Mouse (Mus musculus) spleen, adult 12 weeks (tissue): ENCODE data around the gene Ctu2.

Experiments
- DNase-seq: peaks from one replicate; pipeline ENCODE4 v3.0.0; 2022; ENCODE audit warnings: low spot score

Ctu2 gene

DNA sequence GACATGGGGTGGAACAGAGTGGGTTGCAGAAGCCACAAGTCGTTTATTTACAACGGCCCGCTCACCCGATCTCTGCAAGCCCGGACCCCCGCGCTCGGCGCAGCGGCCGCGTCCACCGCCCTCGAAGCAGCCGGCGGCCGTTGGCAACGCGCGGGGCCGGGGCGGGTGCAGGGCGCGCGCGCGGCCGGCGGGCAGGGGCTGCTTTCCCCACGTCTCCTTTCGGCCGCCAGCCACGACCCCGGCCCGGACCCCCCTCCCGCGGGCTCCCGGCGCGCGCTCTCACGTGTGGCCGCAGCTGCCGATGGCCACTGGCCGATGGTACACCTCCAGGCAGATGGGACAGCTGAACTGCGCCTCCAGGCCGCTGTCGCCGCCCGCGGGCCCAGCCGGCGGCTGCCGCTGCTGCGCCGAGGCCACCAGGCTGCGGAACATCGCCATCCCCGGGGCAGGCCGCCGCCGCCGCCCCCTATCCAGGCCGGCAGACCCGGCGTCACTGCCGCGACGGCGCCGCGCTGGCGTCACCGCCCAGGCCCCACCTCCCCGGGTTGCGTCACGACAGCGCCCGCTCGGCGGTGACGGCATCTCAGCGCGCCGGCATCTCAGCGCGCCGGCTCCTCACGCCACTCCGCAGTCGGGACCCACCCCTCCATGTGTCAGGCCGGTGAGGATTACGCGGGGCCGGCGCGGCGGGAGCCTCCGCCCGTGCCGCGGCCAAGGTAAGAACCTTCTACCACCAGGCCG is at the start of gene Ctu2, which contains the start of gene Rnf166:
Gene Ctu2 (plus strand): TSS at position 564 of the 741 bp plus-strand sequence.
Gene Rnf166 (minus strand): TSS at position 485 of the 741 bp plus-strand sequence.
- DNase-seq, result peak; percentile 92

DNA sequence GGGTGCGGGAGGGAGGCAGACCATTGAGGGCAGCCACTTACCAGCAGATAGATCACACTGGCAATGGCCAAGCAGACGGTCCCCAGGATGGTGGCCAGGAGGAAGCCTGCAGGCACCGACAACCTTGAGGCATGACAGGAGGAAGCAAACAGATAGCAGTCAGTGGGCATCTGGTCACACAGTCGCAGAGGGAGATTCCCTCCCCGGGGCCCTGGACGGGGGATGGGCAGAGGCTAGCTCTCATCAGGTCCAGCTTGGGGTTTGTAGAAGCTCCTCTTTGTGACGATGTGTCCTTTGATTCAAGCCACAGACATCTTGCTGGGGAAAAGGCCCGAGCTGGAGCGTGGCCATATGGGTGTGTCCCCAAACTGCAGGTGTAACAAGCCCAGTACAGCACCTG is 49.8 kb upstream of the Ctu2 start:
- DNase-seq, result no peak

DNA sequence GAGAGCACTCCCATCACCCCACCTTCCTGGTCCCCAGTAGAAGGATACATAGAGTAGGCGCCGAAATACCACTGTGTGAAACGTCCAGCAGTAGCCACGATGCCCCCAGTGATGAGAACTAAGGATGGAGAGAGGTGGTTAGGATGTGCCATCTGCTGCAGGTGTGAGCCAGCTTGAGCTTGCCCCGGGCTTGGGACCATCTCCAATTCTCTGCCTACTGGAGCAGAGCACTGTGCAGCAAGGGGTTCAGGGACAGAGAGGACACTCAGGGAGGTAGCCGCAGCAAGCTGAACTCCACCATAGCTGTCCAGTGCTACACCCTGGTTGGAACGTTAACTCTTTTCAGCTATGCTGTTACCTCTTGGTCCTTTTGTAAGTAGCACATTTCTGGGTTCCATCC is 48.3 kb upstream of the Ctu2 start:
- DNase-seq, result no peak

DNA sequence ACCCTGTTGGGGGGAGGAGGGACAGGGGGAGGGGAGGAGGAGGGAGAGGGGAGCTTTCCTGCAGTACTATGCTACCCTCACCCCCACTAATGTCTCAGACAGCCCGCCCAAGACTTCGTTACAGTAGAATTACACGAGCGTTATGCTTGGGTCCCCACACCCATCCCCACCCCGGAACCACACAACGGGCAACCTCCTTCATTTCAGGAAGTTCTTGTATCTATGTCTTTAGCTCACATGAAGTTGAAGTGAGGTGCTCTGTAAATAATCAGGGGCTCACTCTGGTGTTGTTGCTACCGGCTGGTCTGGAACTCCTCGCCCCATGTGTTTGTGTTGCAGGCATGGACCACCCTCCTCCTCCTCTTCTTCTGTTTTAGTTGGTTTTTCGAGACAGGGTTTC is 47.8 kb upstream of the Ctu2 start:
- no peak for DNase-seq

DNA sequence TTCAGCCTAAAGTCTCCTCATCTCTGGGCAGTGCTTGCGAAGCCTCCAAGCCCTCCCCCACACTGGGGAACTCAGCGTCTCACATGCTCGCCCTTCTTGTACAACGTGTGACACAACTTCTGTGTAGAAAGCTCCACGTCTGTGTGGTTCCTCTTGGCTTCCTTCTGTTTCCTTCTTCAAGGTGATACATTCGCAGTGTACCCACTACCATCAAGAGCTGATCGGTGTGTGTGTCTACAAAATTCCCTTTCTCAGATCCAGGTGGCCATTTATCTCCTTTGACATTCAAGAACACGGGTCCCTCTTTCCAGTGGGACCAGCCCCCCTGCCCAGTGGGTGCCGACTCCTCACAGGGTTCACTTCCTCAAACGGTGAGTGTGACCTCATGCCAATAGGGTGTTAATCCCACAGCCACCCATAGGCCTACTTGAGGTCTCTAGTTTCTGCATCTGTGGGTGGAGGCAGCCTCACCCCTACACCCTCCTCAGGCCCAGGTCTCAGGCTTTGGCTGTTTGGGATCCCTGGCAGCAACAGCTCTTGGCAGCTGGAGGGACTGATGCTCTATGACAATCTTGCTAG is 45.8 kb upstream of the Ctu2 start:
- peak; percentile 50 for DNase-seq

DNA sequence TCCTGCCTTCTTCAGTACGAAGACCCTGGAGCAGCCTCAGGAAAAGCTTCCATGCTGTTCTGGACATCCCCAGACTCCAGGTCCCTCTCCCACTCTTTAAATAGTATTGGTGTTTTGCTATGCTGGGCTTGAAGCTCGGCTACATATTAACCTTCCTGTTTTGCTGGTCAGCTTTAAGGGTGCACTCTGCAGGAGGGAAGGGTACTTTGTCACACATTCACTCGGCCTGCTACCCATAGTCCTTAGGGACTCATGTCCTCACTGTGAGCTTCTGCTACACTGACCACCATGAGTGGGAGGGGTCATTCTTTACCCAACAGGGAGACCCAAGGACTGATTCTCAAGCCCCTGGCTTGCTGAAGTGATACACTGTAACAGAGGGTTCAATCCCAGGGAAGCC is 45.3 kb upstream of the Ctu2 start:
- DNase-seq, result no peak

DNA sequence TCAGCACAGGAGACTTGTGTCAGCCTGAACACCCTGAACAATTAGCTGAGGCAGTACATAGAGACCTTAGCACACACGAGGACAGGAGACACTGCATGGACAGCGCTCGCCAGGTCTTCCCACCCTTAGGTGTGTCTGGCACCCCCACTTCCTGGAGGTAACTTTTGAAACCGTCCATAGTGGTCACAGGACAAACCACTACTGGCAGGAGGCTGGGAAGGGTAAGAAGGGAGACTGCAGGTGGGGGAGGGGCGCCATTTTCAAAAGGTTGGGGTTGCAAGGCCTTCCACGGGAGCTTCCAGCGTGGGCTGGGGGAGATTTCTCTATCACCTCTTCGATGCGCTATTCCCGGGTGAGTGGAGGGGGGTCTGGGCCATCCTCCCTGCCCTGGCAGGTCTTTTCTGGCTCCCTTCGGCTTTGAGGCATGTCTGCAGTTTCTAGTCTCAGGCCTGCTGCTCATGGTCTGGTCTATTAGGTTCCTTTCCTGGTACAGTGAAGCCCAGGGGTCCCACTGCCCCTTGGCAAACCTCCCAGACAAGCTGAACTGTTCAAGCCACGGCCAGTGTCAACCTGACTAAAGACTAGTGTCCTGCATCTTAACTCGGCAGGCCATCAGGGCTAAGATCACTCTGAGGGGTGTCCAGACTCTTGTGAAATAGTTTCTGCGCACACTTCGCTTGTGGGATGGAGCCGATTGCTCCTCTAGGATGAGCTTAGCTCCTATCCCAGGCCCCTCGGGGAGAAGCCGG is 44.1 kb upstream of the Ctu2 start:
- peak; percentile 25 for DNase-seq

DNA sequence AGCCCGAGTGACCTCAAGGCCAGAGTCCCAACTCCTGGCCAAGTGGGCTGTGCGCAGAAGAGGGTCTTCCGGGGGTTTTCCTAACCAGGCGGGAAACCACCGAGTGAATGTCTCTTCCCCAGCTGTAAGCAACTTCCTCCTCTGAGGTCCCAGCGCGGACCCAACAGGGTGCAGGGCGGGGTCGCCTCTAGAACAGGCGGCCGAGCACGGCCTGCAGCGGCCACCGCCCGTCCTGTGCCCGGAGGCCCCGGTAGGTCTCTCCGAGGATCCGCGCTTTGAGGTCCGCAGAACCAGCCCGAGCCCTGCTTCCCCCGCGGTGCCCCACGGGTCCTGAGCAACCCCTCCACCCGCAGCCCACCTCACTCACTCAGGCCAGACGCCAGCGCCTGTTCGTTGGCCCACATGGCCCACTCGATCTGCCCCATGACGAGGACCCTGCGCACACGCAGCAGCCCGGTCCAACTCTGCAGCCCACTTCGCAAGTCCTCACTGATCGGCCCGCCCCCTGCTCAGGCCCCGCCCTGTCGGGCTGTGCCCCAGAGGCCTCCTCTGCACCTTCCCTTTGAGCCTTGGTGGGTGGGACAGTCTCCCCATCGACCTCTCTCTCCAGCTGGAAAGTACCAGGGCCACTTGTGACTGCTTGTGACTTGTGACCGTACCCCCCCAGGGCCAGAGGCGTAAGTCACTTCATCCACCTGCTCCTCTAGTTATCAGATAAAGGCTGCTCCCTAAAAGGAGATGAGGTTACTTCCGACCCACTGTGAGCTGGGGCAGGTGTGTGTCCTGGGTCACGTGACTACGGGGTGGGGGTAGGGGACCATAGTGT is 43.3 kb upstream of the Ctu2 start, which contains the start of gene Cyba:
Gene Cyba (minus strand): TSS at position 488 of the 826 bp plus-strand sequence.
- DNase-seq, result peak; percentile 71

DNA sequence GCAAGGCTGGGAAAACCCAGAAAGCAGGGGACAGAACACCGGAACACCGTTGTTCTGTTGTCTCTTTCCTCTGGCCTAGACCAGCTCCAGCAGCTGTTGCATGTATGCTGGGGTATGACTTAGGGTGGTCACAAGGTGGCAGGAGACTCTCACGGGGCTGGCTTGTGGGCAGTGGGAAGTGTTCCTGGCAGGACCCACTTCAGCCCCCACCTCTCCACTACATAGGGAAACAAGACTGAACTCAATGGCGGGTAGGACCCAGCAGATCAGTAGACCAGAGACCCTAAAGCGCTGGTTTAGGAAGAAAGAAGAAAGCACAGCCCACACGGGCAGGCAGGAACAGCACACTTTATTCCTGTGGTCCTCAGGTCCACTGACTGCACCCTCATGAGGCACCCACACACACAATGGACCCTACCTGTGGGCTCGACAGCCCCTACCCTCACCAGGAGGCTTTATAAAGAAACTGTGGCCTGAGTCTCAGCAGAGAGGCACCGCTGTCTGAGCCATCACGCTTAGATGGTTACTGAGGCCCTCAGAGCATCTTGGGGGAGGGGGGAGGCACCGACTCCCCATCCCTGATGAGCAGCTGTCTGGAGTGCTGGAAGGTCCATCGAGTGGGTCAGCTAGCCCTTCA is 42.6 kb upstream of the Ctu2 start:
- no peak for DNase-seq

DNA sequence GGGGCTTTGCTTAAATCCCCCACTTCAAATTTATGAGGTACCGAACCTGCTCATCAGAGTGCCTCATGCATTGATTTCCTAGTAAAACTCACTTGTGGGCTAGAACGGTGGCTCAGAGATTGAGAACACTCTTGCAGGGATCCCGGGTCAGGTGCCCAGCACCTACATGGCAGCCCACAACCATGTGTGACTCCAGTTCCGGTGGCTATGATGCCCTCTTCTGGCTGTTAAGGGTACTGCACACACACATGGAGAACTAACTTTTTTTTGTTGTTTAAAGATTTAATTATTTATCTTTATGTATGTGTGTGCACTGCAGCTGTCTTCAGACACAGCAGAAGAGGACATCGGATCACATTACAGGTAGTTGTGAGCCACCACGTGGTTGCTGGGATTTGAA is 40.6 kb upstream of the Ctu2 start:
- DNase-seq, result no peak

DNA sequence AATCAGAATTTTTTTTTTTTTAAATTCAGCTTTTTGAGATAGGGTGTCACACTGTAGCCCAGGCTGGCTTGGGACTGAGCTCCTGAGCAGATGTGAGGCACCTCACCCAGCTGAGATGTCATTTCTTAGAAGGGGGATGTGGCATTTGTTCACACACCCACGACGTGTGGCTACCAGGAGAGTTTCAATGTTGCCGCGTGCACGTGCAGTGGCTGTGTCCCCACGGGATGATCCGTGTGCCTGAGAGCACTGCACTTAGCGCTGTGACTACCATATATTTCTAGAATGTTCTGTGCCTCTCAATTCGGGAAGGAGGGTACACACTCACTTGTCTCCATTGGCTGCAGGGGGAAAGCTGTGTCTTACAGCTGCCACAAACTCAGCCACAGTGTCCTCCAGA is 39.8 kb upstream of the Ctu2 start:
- DNase-seq, result no peak

DNA sequence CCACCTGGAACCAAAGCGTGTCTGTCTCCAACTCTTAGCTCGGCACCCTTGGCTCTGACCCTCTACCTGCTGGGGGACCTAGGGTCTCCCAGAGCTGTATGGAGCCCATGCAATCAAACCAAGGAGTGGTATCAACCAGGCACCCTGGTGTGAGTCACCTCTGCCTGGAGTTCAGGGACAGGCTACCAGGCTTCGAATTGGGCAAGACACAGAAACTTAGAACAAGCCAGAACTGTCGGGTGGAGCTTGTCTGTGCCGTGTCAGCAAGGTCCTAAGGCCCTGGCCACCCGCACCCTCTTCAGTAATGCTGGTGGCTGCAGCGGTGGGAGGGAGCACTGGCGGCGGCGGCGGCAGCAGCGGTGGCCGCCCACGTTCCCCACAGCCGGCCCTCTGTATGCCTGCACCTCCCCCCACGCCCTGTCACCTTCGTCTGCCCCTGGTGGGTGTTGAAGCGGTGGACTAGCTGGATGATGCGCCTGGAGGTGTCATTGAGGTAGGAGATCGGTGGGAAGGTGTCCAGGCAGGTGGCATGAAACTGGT is 39.3 kb upstream of the Ctu2 start:
- DNase-seq, result no peak

DNA sequence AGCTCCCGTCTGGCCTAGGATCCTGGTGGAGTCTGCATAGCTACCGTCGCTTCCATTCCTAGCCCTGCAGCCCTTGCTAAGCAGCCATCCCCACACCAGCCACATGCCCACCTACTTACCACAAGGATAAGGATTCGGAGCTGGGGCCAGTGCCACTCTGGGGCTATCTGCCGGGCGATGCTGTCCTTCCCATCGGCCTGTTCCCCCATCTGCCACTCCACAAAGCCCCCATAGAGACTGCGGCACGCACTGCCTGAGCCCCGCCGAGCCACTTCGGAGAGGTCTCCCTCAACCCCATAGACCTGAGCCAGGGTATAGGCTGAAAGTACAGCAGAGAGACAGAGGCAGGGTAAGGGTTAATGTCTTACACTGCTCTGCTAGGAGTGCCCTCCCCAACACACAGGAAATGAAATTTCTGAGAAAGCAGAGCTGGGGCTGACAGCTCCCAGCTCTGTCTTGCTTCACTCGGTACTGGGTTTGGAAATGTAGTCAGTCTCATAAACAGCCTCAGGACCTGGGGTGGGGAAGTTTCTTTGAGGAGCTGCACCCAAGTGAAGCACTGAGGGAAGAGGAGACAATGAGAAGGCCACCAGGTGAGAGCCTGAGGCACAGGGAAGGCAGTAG is 38.1 kb upstream of the Ctu2 start:
- no peak for DNase-seq

DNA sequence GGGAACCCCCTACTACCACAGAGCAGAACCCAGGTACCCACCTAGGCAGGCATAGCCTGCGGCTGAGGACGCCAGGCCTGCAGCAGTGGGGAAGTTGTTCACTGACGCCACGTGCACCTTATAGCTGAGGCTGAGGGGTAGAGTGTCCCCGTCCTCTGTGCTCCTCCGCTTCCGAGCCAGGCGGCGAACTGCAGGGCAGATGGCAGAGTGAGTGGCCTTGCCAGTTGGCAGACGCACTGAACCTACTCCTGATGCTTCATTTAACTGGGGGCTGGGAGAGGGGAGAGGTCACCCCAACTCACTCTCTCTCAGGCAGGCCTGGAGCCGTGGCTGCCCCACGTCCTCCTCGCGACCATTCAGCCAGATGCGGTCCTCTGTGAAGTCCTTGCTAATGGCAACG is 36.6 kb upstream of the Ctu2 start:
- DNase-seq, result no peak

DNA sequence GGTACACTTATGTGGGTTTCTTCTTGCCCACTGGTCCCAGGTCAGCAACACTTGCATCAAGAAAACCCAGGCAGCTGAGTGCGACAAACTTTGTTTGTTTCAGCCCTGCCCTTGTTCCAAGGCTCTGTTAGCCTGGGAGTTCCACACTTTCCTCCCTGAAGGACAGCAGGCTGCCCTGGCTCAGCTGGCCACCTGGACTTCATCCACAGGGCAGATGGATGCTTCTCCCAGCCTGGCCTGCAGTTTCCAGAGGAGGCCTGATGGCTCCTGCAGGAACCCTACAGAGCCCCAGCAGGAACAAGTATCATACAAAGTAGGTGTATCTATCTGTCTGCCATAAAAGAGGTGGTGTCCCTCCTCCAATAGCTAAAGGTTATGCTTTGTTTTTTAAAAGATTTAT is 34.6 kb upstream of the Ctu2 start:
- DNase-seq, result no peak

DNA sequence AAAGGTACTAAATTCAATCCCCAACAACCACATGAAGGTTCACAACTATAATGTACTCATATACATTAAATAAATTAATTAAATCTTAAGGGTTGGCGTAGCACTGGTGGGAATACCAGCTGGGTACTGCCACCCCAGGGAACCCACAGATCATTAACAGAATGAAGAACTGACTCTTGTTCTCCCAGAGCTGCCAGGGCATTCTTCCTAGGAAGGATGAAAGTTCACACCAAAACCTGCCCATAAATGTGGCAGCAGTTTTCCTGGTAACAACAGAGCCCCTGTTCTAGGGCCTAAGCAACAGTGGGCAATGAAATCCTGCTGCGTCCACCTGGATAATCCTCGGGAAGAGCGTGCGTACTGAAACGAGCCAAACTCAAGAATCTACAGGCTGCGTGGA is 33.6 kb upstream of the Ctu2 start:
- DNase-seq, result no peak

DNA sequence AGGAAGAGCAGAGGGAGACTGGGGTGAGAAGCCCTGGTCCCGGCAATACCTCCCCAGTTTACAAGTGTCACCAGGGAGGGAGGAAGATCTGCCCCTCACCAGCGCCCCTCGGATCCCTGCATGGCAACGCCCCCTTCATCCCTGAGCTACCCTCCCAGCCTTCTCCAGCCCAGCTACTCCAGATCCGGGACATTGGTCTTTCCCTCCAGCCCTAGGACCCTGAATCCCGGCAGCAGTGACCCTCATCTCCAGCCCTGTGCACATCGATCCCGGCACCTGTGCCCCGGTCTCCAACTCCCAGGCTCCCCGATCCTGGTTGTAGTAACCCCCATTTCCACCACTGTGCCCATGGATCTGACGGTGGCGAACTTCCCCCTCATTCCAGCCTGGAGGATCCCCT is 33.2 kb upstream of the Ctu2 start:
- no peak for DNase-seq

DNA sequence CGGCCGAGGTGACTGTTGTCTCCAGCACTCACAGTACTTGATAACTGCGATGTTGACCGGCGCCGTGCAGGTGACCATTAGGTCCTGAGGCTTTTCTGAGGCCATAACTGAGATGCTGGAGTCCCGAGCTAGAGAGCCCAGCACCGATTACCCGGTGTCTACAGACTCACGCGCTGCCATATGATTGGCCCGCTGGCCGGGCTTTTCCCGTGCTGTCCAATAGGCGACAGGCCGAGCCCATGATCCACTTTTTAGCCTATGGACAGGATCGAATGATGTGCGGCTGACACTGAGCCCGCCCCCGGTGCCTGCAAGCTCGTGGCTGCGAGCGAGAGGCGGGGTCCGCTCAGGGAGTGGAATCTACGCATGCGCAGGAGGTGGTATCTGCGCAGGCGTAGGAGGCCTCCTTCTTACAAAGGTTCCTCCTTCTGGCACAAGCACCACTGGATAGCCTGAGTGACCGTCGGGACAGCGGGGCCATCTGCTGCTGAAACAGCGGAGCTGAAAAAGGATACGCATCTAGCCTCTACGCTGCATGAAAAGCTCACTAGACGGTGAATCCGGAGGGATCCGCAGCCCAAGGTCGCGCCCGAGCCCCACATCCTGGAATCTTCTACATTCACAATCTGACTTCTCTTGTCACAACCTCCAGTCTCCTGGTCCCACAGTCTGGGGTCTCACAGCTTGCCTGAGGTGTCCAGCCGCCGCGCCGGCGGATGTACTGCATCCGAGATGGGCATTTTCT is 32.5 kb upstream of the Ctu2 start, which contains the start of gene Mvd:
Gene Mvd (minus strand): TSS at position 161 of the 745 bp plus-strand sequence.
- peak; percentile 95 for DNase-seq

DNA sequence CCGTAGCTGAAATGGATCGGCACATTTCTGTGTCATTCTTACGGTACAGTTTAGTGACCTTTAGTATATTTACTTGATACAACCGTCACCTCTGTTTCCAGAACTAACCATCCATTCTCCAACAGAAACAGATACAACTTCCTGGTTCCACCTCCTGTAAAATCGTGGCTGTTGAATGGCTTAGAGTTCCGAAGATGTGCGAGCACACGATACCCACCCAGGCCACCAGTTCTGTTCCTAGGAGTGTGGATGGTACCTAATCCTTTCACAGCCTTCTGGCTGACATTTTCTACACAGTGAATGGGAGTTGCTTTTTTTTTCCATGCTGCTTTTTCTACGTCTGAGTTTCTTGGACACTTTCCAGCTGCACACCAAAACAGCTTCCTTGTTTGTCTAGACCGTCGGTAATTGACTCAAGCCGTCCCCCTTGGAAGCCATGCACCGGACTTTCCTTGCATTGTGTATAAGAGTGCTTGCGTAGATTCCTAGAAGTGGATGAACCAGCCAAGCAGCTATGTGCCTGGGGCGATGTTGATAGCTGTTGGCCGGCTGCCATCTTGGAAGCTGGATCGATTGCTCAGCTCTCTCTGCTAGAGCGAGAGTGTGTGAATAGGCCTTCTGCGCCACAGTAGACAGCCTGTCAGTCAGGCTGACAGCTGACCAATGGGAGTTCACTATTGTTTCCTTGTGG is 31.7 kb upstream of the Ctu2 start:
- peak; percentile 69 for DNase-seq

DNA sequence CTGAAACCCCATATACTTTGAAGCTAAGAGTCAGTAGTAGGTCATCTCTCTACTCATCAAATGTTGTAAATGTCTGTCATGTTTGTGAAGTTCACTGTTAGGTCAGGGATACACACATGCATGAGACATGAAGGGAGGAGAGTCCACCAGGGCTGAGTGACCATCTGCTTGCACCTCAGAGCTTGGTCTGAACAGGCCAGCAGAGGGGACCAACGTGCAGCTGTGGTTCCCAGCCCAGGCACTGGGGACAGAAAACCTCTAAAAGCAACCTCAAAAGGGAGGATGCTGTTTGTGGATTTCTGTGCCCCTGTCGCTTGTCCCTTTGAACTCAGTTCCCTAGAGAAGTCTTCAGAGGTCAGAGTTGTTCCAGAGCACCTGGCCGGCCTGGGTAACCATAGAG is 30.7 kb upstream of the Ctu2 start:
- no peak for DNase-seq
